Mouse (Mus musculus): ENCODE data around the gene Mchr1.

The Mchr1 gene

GRCm38 (mm10) chr15:81258296-81258695 is 23.0 kb downstream of the Mchr1 start:
- in situ Hi-C loops (cut with MboI; ENCODE audit: low pct_unique_long_range_greater_than_20kb in 1 of 2, low sequenced_read_pairs in 2 of 2, unreplicated experiment in 1 of 2), result no loop called here

GRCm38 (mm10) chr15:81259304-81259703 is 24.0 kb downstream of the Mchr1 start:
- in situ Hi-C loops (cut with MboI; ENCODE audit: low pct_unique_long_range_greater_than_20kb in 1 of 2, low sequenced_read_pairs in 2 of 2, unreplicated experiment in 1 of 2), result no loop called here

GRCm38 (mm10) chr15:81260208-81260607 is 24.9 kb downstream of the Mchr1 start:
- in situ Hi-C loops (cut with MboI; ENCODE audit: low pct_unique_long_range_greater_than_20kb in 1 of 2, low sequenced_read_pairs in 2 of 2, unreplicated experiment in 1 of 2), result no loop called here

GRCm38 (mm10) chr15:81264392-81265095 is 29.2 kb downstream of the Mchr1 start:
- in situ Hi-C loops (cut with MboI; ENCODE audit: low pct_unique_long_range_greater_than_20kb in 1 of 2, low sequenced_read_pairs in 2 of 2, unreplicated experiment in 1 of 2), result no loop called here

GRCm38 (mm10) chr15:81267416-81267815 is 32.1 kb downstream of the Mchr1 start:
- in situ Hi-C loops (cut with MboI; ENCODE audit: low pct_unique_long_range_greater_than_20kb in 1 of 2, low sequenced_read_pairs in 2 of 2, unreplicated experiment in 1 of 2), result no loop called here

GRCm38 (mm10) chr15:81272305-81273053 is 37.2 kb downstream of the Mchr1 start:
- in situ Hi-C loops (cut with MboI; ENCODE audit: low pct_unique_long_range_greater_than_20kb in 1 of 2, low sequenced_read_pairs in 2 of 2, unreplicated experiment in 1 of 2), result no loop called here

GRCm38 (mm10) chr15:81273361-81273760 is 38.1 kb downstream of the Mchr1 start:
- in situ Hi-C loops (cut with MboI; ENCODE audit: low pct_unique_long_range_greater_than_20kb in 1 of 2, low sequenced_read_pairs in 2 of 2, unreplicated experiment in 1 of 2), result no loop called here

GRCm38 (mm10) chr15:81277928-81278327 is 42.6 kb downstream of the Mchr1 start:
- in situ Hi-C loops (cut with MboI; ENCODE audit: low pct_unique_long_range_greater_than_20kb in 1 of 2, low sequenced_read_pairs in 2 of 2, unreplicated experiment in 1 of 2), result no loop called here

- in situ Hi-C loops (cut with MboI; ENCODE audit: low pct_unique_long_range_greater_than_20kb in 1 of 2, low sequenced_read_pairs in 2 of 2, unreplicated experiment in 1 of 2), result no loop called here
Observed at GRCm38 (mm10) chr15:81278699-81279098, 43.4 kb downstream of the Mchr1 start.

GRCm38 (mm10) chr15:81284121-81284734 is 48.9 kb downstream of the Mchr1 start:
- in situ Hi-C loops (cut with MboI; ENCODE audit: low pct_unique_long_range_greater_than_20kb in 1 of 2, low sequenced_read_pairs in 2 of 2, unreplicated experiment in 1 of 2), result no loop called here

Data from mouse embryonic stem cell (cell line).